Mouse (Mus musculus) layer of hippocampus, adult 2 months (tissue): ENCODE measurements at regions not wholly inside any gene's neighbourhood (a gene's known extent, or its start where the extent isn't known, plus 50 kb on each side); places are given as distances from the start of the nearest gene placed in this dataset.

Source experiments
- DNase-seq, 2 experiments: peaks; one replicate each; pipeline ENCODE4 v3.0.0; 2022; ENCODE audit warnings: low spot score in 2 of 2
- H3K27ac ChIP-seq: fragments of 200-600 bp; 2 replicates; pipeline ENCODE4 v1.8.1; 2022
- H3K4me3 ChIP-seq: fragments of 200-600 bp; 2 replicates; pipeline ENCODE4 v1.8.1; 2022; ENCODE audit warnings: mild to moderate bottlenecking
- CTCF ChIP-seq: fragments of 200-600 bp; conservative IDR thresholded peaks from 2 replicates; pipeline ENCODE4 v1.8.1; 2022; ENCODE audit warnings: antibody characterized with exemption, mild to moderate bottlenecking, moderate library complexity

GRCm38 (mm10) chr15:62177768-62178410 lies 1255.1 kb upstream of the A1bg start:
- no peak overlapping the region for H3K4me3 ChIP-seq
- no peak overlapping the region for H3K27ac ChIP-seq
- TF ChIP-seq CTCF = no peak
- no peak for DNase-seq

- TF ChIP-seq CTCF = no peak
- no peak for DNase-seq
- Histone ChIP-seq H3K27ac (no peak overlapping the region), H3K4me3 (no peak overlapping the region)
Observed at GRCm38 (mm10) chr15:62176076-62176475, 1253.3 kb upstream of the A1bg start.

GRCm38 (mm10) chr15:62173633-62174543 lies 1251.1 kb upstream of the A1bg start:
- no peak for DNase-seq
- Histone ChIP-seq H3K4me3 (no peak overlapping the region), H3K27ac (no peak overlapping the region)
- TF ChIP-seq CTCF = no peak

- TF ChIP-seq CTCF = no peak
- no peak overlapping the region for H3K27ac ChIP-seq
- DNase-seq = no peak
- no peak overlapping the region for H3K4me3 ChIP-seq
Observed at GRCm38 (mm10) chr15:62171632-62172031, 1248.8 kb upstream of the A1bg start.

GRCm38 (mm10) chr15:62171167-62171566 lies 1248.4 kb upstream of the A1bg start:
- DNase-seq = no peak
- TF ChIP-seq CTCF = no peak
- Histone ChIP-seq H3K27ac (no peak overlapping the region), H3K4me3 (no peak overlapping the region)

- no peak overlapping the region for H3K27ac ChIP-seq
- DNase-seq = no peak
- H3K4me3 ChIP-seq = no peak overlapping the region
- TF ChIP-seq CTCF = no peak
Observed at GRCm38 (mm10) chr15:62170337-62170736, 1247.5 kb upstream of the A1bg start.

- Histone ChIP-seq H3K4me3 (no peak overlapping the region), H3K27ac (no peak overlapping the region)
- TF ChIP-seq CTCF = no peak
- no peak for DNase-seq
Observed at GRCm38 (mm10) chr15:62169591-62170019, 1246.8 kb upstream of the A1bg start.

- no peak overlapping the region for H3K27ac ChIP-seq
- DNase-seq = no peak
- H3K4me3 ChIP-seq = no peak overlapping the region
- no peak for TF ChIP-seq CTCF
Observed at GRCm38 (mm10) chr15:62168958-62169590, 1246.3 kb upstream of the A1bg start.

GRCm38 (mm10) chr15:62168522-62168921 lies 1245.7 kb upstream of the A1bg start:
- no peak for TF ChIP-seq CTCF
- H3K4me3 ChIP-seq = no peak overlapping the region
- no peak overlapping the region for H3K27ac ChIP-seq

GRCm38 (mm10) chr15:62166786-62167185 lies 1244.0 kb upstream of the A1bg start:
- TF ChIP-seq CTCF = no peak
- no peak for DNase-seq
- no peak overlapping the region for H3K4me3 ChIP-seq
- no peak overlapping the region for H3K27ac ChIP-seq

More at GRCm38 (mm10) chr15:62168522-62168921, 1245.7 kb upstream of the A1bg start:
- DNase-seq = no peak

GRCm38 (mm10) chr15:62165826-62166500 lies 1243.2 kb upstream of the A1bg start:
- no peak overlapping the region for H3K4me3 ChIP-seq
- DNase-seq = no peak
- no peak for TF ChIP-seq CTCF
- no peak overlapping the region for H3K27ac ChIP-seq

GRCm38 (mm10) chr15:62164766-62165410 lies 1242.1 kb upstream of the A1bg start:
- DNase-seq = no peak
- H3K4me3 ChIP-seq = no peak overlapping the region
- no peak for TF ChIP-seq CTCF
- H3K27ac ChIP-seq = no peak overlapping the region
